Mouse (Mus musculus) ES-Bruce4 (cell line): ENCODE results near the gene N6amt1. TPM values are rescaled to one million over a fixed set of nuclear protein-coding genes. Genes with fewer than 3 reads are reported as not detected.
A peak's percentile ranks its signal among the peaks of the same experiment; 100 is the strongest.

Source experiments
- H3K27ac ChIP-seq: 2 replicates; pipeline ENCODE4 v1.5.1; 2012; ENCODE audit warnings: low read length, inconsistent platforms; ENCODE audit not compliant: insufficient read depth
- H3K27me3 ChIP-seq: 2 replicates; pipeline ENCODE4 v1.6.1; 2012; ENCODE audit warnings: mild to moderate bottlenecking, low read length, inconsistent platforms; ENCODE audit not compliant: control insufficient read depth, poor library complexity, insufficient read depth, severe bottlenecking
- H3K36me3 ChIP-seq: 2 replicates; pipeline ENCODE4 v1.6.1; 2012; ENCODE audit warnings: inconsistent platforms, mild to moderate bottlenecking, low read length, moderate library complexity; ENCODE audit not compliant: control insufficient read depth, poor library complexity, insufficient read depth, severe bottlenecking
- H3K4me1 ChIP-seq: one replicate; pipeline ENCODE4 v1.8.1; 2011; ENCODE audit warnings: low read length; ENCODE audit not compliant: control insufficient read depth, insufficient read depth
- H3K4me3 ChIP-seq: 2 replicates; pipeline ENCODE4 v1.5.1; 2011; ENCODE audit warnings: low read depth, mild to moderate bottlenecking, low read length
- H3K9ac ChIP-seq: 2 replicates; pipeline ENCODE4 v1.6.1; 2012; ENCODE audit warnings: low read depth, mild to moderate bottlenecking, inconsistent platforms; ENCODE audit not compliant: poor library complexity, severe bottlenecking
- H3K9me3 ChIP-seq: replicated peaks from 2 replicates; pipeline ENCODE4 v1.6.1; 2012; ENCODE audit warnings: mild to moderate bottlenecking, low read length, inconsistent platforms; ENCODE audit not compliant: control insufficient read depth, poor library complexity, insufficient read depth, severe bottlenecking
- CTCF ChIP-seq: IDR thresholded peaks from one replicate; pipeline ENCODE4 v1.8.1; 2011; ENCODE audit warnings: low read depth, low read length
- EP300 ChIP-seq: IDR thresholded peaks from 2 replicates; pipeline ENCODE4 v1.6.1; 2011; ENCODE audit warnings: low read depth, low read length; ENCODE audit not compliant: insufficient read depth
- POLR2A ChIP-seq: IDR thresholded peaks from one replicate; pipeline ENCODE4 v1.8.1; 2011; ENCODE audit warnings: low read length; ENCODE audit not compliant: insufficient read depth
- polyA plus RNA-seq: library from polyadenylated mRNA; stranded (reverse); fragments of >200 nt; gene quantifications from 2 replicates; pipeline ENCODE4 v1.2.4, GENCODE M21; 2011; ENCODE audit warnings: low read depth; ENCODE audit not compliant: missing spikeins, insufficient read depth, insufficient read length

Gene N6amt1
- 11.2 TPM in 2 replicates for polyA plus RNA-seq

GRCm38 (mm10) chr16:87354075-87354583 lies at the start of gene N6amt1:
Gene N6amt1 (plus strand): TSS chr16:87354185.
- Histone ChIP-seq H3K9ac (peak within 1 kb of the TSS; percentile 41), H3K27me3 (no peaks in the 10 kb centered on the region), H3K27ac (peak within 1 kb of the TSS; percentile 23; the same call in 1 of the 2 replicates), H3K4me1 (no peaks in the 10 kb centered on the region), H3K4me3 (peak within 1 kb of the TSS; percentile 75), H3K36me3 (peaks cover 7% of the 10 kb centered on the region; the same call in 1 of the 2 replicates), H3K9me3 (no peaks in the 10 kb centered on the region)
- no peak for TF ChIP-seq CTCF
- no peak for TF ChIP-seq EP300
- no peak for TF ChIP-seq POLR2A

GRCm38 (mm10) chr16:87305251-87306011 lies 48.6 kb upstream of the N6amt1 start:
- Histone ChIP-seq H3K4me1 (no peaks in the 10 kb centered on the region), H3K9me3 (no peaks in the 10 kb centered on the region), H3K27ac (no peak overlapping the region), H3K9ac (no peak overlapping the region), H3K36me3 (no peaks in the 10 kb centered on the region), H3K27me3 (no peaks in the 10 kb centered on the region), H3K4me3 (no peak overlapping the region)
- TF ChIP-seq EP300, result no peak
- no peak for TF ChIP-seq CTCF

GRCm38 (mm10) chr16:87307109-87307735 lies 46.8 kb upstream of the N6amt1 start:
- Histone ChIP-seq H3K4me3 (no peak overlapping the region), H3K9me3 (no peaks in the 10 kb centered on the region), H3K9ac (no peak overlapping the region), H3K36me3 (no peaks in the 10 kb centered on the region), H3K4me1 (no peaks in the 10 kb centered on the region), H3K27me3 (no peaks in the 10 kb centered on the region), H3K27ac (no peak overlapping the region)
- TF ChIP-seq CTCF (no peak), EP300 (no peak), POLR2A (no peak)

GRCm38 (mm10) chr16:87310659-87311058 lies 43.3 kb upstream of the N6amt1 start:
- Histone ChIP-seq H3K9ac (no peak overlapping the region), H3K4me3 (no peak overlapping the region), H3K36me3 (no peaks in the 10 kb centered on the region), H3K4me1 (no peaks in the 10 kb centered on the region), H3K9me3 (no peaks in the 10 kb centered on the region), H3K27ac (no peak overlapping the region), H3K27me3 (no peaks in the 10 kb centered on the region)
- TF ChIP-seq POLR2A, result no peak
- TF ChIP-seq CTCF, result no peak
- no peak for TF ChIP-seq EP300

DNA sequence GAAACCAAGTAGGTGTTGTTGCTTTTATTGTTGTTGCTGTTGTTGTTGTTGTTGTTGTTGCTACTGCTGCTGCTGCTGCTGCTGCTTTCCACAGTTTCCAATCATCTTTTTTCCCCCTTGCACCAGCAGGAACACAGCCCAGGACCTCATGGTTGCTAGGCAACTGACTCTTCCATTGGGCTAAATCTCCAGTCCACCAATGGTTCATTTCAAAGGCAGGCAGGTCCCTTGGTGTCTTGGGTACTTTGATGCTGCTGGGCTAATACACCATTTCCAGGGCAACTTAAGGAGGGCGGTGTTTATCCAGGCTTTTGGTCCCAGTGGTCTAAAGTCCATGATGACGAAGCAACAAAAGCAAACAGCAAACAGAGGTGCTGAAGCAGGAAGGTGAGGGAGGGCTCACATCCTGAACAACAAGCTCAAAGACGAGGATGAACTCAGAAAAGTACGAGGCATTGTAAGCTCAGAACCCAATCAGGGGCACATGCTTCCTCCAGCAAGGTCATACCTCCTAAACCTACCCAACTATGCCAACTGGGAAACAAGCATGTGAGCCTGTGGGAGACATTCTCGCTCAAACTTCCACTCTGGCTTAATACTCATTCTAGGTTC lies 35.7 kb upstream of the N6amt1 start:
- Histone ChIP-seq H3K36me3 (no peaks in the 10 kb centered on the region), H3K9me3 (no peaks in the 10 kb centered on the region), H3K27ac (no peak overlapping the region), H3K4me1 (no peaks in the 10 kb centered on the region), H3K9ac (no peak overlapping the region), H3K27me3 (no peaks in the 10 kb centered on the region; the same call in 1 of the 2 replicates), H3K4me3 (no peak overlapping the region)
- TF ChIP-seq EP300, result no peak
